Mouse (Mus musculus): ENCODE measurements at regions not wholly inside any gene's neighbourhood (a gene's known extent, or its start where the extent isn't known, plus 50 kb on each side); places are given as distances from the start of the nearest gene placed in this dataset.

DNA sequence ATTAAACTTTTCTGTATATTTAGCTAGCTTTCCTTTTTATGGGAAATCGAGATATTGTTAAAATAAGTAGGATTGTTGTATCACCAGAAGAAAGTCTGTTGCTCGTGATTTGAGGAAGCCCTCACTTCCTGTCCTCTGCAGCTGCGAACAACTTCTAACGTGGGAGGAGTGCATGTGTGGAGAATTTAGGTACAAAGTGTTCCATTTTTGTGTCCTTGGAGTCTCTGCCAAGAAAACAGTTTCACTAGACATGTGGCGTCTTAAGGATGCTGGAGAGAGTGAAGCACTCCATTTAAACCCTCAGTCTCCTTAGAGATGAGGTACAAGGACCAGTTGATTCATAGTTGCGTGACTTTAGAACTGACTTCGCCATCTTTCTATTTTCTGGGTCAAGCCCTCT, 112.9 kb downstream of the Cdca7 start:
- TF ChIP-seq POLR2A (IDR thresholded peaks at IDR 0.05; ENCODE audit: control insufficient read depth, low read depth, low read length) (no peak), CTCF (IDR thresholded peaks at IDR 0.05; ENCODE audit: control insufficient read depth, insufficient read depth, insufficient replicate concordance, low read depth, low read length) (no peak)

All from testis, adult 2 months (tissue).